Mouse (Mus musculus) small intestine, adult 2 months (tissue): ENCODE results near the gene C130026I21Rik.
"Not testable (repeated sequence)": the region's sequence is repeated elsewhere in the genome, so short reads cannot be mapped to it uniquely, and the experiment has no call there.

Experiments used
- CTCF ChIP-seq: fragments of 200-500 bp; IDR thresholded peaks from 2 replicates; pipeline ENCODE4 v1.5.1; 2012; ENCODE audit warnings: low read depth, mild to moderate bottlenecking, control low read depth, inconsistent platforms, low read length, moderate library complexity, mixed read lengths; ENCODE audit not compliant: insufficient replicate concordance, insufficient read length; ENCODE audit errors: extremely low read depth
- POLR2A ChIP-seq: fragments of 200-500 bp; IDR thresholded peaks from 2 replicates; pipeline ENCODE4 v1.6.1; 2012; ENCODE audit warnings: low read depth, mild to moderate bottlenecking, control low read depth, inconsistent platforms, low read length, moderate library complexity

- TF ChIP-seq CTCF, POLR2A: not testable (repeated sequence)
Measured at GRCm38 (mm10) chr1:85111572-85111971, 158.8 kb downstream of the C130026I21Rik start.
